Mouse (Mus musculus) spleen, adult 2 months (tissue): Measurements from ENCODE around the gene Zdhhc25.

Experiments used
- CTCF ChIP-seq: fragments of 200-500 bp; IDR thresholded peaks from 2 replicates; pipeline ENCODE4 v1.5.1; 2011; ENCODE audit warnings: mild to moderate bottlenecking, inconsistent platforms; ENCODE audit not compliant: insufficient read depth, insufficient read length, insufficient replicate concordance; ENCODE audit errors: extremely low read depth
- POLR2A ChIP-seq: fragments of 200-500 bp; IDR thresholded peaks from 2 replicates; pipeline ENCODE4 v1.6.1; 2011; ENCODE audit warnings: low read depth, low read length, inconsistent platforms

DNA sequence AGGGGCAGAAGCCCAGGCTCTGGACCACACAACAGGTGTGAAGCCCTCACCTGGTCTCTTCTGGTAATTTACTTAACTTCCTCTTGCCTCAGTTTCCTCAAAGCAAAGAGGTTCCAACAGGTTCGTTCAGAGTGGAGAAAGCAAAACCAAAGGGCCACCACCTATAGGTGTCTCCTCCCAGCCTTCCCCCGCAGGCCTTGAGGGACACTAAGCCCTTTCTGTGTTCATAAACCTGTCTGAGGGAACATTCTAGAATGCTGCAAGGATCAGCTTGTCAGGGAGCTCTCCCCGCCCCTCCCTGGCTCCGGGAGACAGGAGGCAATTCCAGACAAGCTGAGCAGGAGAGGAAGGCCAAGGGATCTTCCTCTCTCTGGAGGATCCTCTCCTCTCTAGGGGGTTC lies at the start of gene Zdhhc25:
- TF ChIP-seq CTCF (no peak), POLR2A (no peak)
